Comparison of ENCODE assay signal across 23 mouse cellular contexts in genomic region chr2:144484084-144484483, GRCm38 (mm10). TPM values are rescaled to one million over a fixed set of nuclear protein-coding genes. Genes with fewer than 3 reads are reported as not detected.
DNase-seq lines count a peak whose midpoint lies in the region; ATAC-seq and TF ChIP-seq lines count a peak whose summit lies in the region.
"Had no signal": no experiment of that assay in that cellular context is flagged by ENCODE, and none has a peak within 500 bp of the region (broad histone marks: within the 10 kb centered on the region; RNA-seq: fewer than 3 reads in every experiment).

No protein-coding gene starts in this region.

- peak; percentile 73 for DNase-seq in forebrain, embryonic 14.5 days (ENCODE audit: low spot score)
- DNase-seq in forebrain, embryonic 11.5 days (ENCODE audit: low spot score) = no peak
- DNase-seq in heart, adult 9 months (ENCODE audit: low spot score in 2 of 2) = peak; percentile 16 to 35
- DNase-seq in heart, adult 2 months = no peak
- DNase-seq in lung, postnatal 0 days (ENCODE audit: low spot score) = no peak
- DNase-seq in brain, adult 2 months (ENCODE audit: low read depth, low spot score) = peak; percentile 33
- DNase-seq in thymus, postnatal 4 days = no peak
- DNase-seq: adrenal gland, postnatal 10 days; cerebellum, adult 9-11 months; kidney, adult 2 months; kidney, postnatal 14 days; liver, embryonic 13.5 days; right cerebral cortex, postnatal 4 days; thymus, postnatal 25 days had no signal

- no peaks in the 10 kb centered on the region for H3K27me3 ChIP-seq in forebrain, embryonic 14.5 days (replicated peaks; ENCODE audit: control insufficient read depth, insufficient read depth, low read length)
- H3K27me3 ChIP-seq in forebrain, embryonic 11.5 days (ENCODE audit: control insufficient read depth, insufficient read depth, low read length) = no peaks in the 10 kb centered on the region
- H3K27me3 ChIP-seq in heart, adult 2 months (ENCODE audit: control insufficient read depth, insufficient read depth, low read length) = no peaks in the 10 kb centered on the region
- H3K27me3 ChIP-seq in lung, embryonic 16.5 days (ENCODE audit: control insufficient read depth, insufficient read depth, low read depth, low read length) = no peaks in the 10 kb centered on the region
- H3K27me3 ChIP-seq in lung, postnatal 0 days (replicated peaks; ENCODE audit: insufficient read depth, low read length) = no peaks in the 10 kb centered on the region
- H3K27me3 ChIP-seq: heart, embryonic 15.5 days; hindbrain, embryonic 15.5 days; limb, embryonic 12.5 days; liver, embryonic 13.5 days; lung, embryonic 15.5 days; stomach, embryonic 15.5 days had no signal

- TF ChIP-seq EP300 in heart, adult 2 months (IDR thresholded peaks at IDR 0.05; ENCODE audit: insufficient read depth, low read depth, low read length) = no peak
- TF ChIP-seq EP300 in lung, postnatal 0 days (IDR thresholded peaks at IDR 0.05) = no peak

- WGBS in forebrain, embryonic 14.5 days = 50% methylated on average over 1 of the region's 1 CpGs
- 78% methylated on average over 1 of the region's 1 CpGs for WGBS in forebrain, embryonic 11.5 days
- 41% methylated on average over 1 of the region's 1 CpGs for WGBS in heart, adult 2 months
- WGBS in lung, embryonic 16.5 days = 30% methylated on average over 1 of the region's 1 CpGs
- 41% methylated on average over 1 of the region's 1 CpGs for WGBS in lung, postnatal 0 days

- intact Hi-C loops in heart, adult 2 months (cut with DNase I) = no loop called here

- ATAC-seq in forebrain, embryonic 14.5 days = no peak; the same call in 1 of the 2 replicates
- ATAC-seq in forebrain, embryonic 11.5 days (replicated peaks; ENCODE audit: low FRiP score) = no peak
- ATAC-seq in lung, embryonic 16.5 days (ENCODE audit: low read depth) = 0 out of 2 replicates have a peak, but pooled peaks have one; percentile 15
- ATAC-seq in lung, postnatal 0 days = no peak

- H3K4me1 ChIP-seq in forebrain, embryonic 14.5 days (ENCODE audit: control insufficient read depth, insufficient read depth, low read length) = no peaks in the 10 kb centered on the region
- H3K4me1 ChIP-seq in forebrain, embryonic 11.5 days (replicated peaks; ENCODE audit: control insufficient read depth, insufficient read depth, low read length) = no peaks in the 10 kb centered on the region
- no peaks in the 10 kb centered on the region; the same call in 1 of the 2 replicates for H3K4me1 ChIP-seq in heart, adult 2 months (ENCODE audit: control insufficient read depth, insufficient read depth, low read length)
- no peaks in the 10 kb centered on the region for H3K4me1 ChIP-seq in lung, embryonic 16.5 days (replicated peaks; ENCODE audit: control insufficient read depth, insufficient read depth, low read length)
- no peaks in the 10 kb centered on the region for H3K4me1 ChIP-seq in lung, postnatal 0 days (ENCODE audit: insufficient read depth, low read depth, low read length)
- H3K4me1 ChIP-seq: heart, embryonic 15.5 days; hindbrain, embryonic 15.5 days; liver, embryonic 13.5 days; lung, embryonic 15.5 days had no signal

- no peak overlapping the region for H3K4me2 ChIP-seq in forebrain, embryonic 14.5 days (ENCODE audit: low read length)
- no peak overlapping the region for H3K4me2 ChIP-seq in forebrain, embryonic 11.5 days (ENCODE audit: low read depth, low read length, severe bottlenecking)
- H3K4me2 ChIP-seq in lung, embryonic 16.5 days (ENCODE audit: low read depth, low read length) = no peak overlapping the region
- H3K4me2 ChIP-seq in lung, postnatal 0 days (replicated peaks; ENCODE audit: low read depth, low read length) = no peak overlapping the region
- H3K4me2 ChIP-seq: heart, embryonic 15.5 days; hindbrain, embryonic 15.5 days; limb, embryonic 12.5 days; liver, embryonic 13.5 days; lung, embryonic 15.5 days; midbrain, embryonic 11.5 days; stomach, embryonic 15.5 days had no signal

- no peak overlapping the region for H3K4me3 ChIP-seq in forebrain, embryonic 14.5 days (ENCODE audit: low read depth, low read length)
- H3K4me3 ChIP-seq in forebrain, embryonic 11.5 days (ENCODE audit: low read depth, low read length) = no peak overlapping the region
- no peak overlapping the region for H3K4me3 ChIP-seq in heart, adult 2 months
- no peak overlapping the region for H3K4me3 ChIP-seq in lung, embryonic 16.5 days (ENCODE audit: low read length)
- H3K4me3 ChIP-seq in lung, postnatal 0 days (ENCODE audit: low read depth, low read length) = no peak overlapping the region
- H3K4me3 ChIP-seq: erythroblast, embryonic 14.5 days; heart, embryonic 15.5 days; hindbrain, embryonic 15.5 days; limb, embryonic 12.5 days; liver, embryonic 13.5 days; lung, embryonic 15.5 days; stomach, embryonic 15.5 days had no signal

- TF ChIP-seq POLR2A in heart, adult 2 months (IDR thresholded peaks at IDR 0.05; ENCODE audit: insufficient read depth, low read depth, low read length) = no peak

- H3K9me3 ChIP-seq in forebrain, embryonic 14.5 days (replicated peaks; ENCODE audit: control insufficient read depth, low read length) = no peaks in the 10 kb centered on the region
- no peaks in the 10 kb centered on the region for H3K9me3 ChIP-seq in forebrain, embryonic 11.5 days (ENCODE audit: control insufficient read depth, low read length)
- no peaks in the 10 kb centered on the region for H3K9me3 ChIP-seq in lung, embryonic 16.5 days (ENCODE audit: control insufficient read depth, low read length)
- no peaks in the 10 kb centered on the region for H3K9me3 ChIP-seq in lung, postnatal 0 days (ENCODE audit: low read length)
- H3K9me3 ChIP-seq: heart, embryonic 15.5 days; hindbrain, embryonic 15.5 days; limb, embryonic 12.5 days; lung, embryonic 15.5 days; stomach, embryonic 15.5 days had no signal

- no peaks in the 10 kb centered on the region for H3K79me2 ChIP-seq in heart, adult 2 months (replicated peaks; ENCODE audit: control insufficient read depth, insufficient read depth, low read length)

- no peak for TF ChIP-seq CTCF in heart, adult 2 months (IDR thresholded peaks at IDR 0.05)
- no peak for TF ChIP-seq CTCF in lung, postnatal 0 days (IDR thresholded peaks at IDR 0.05)

- H3K36me3 ChIP-seq in forebrain, embryonic 14.5 days (ENCODE audit: control insufficient read depth, insufficient read depth, low read length) = peaks cover 5% of the 10 kb centered on the region; the same call in 1 of the 2 replicates
- H3K36me3 ChIP-seq in forebrain, embryonic 11.5 days (ENCODE audit: control insufficient read depth, insufficient read depth, low read length) = no peaks in the 10 kb centered on the region
- no peaks in the 10 kb centered on the region for H3K36me3 ChIP-seq in heart, adult 2 months (ENCODE audit: control insufficient read depth, insufficient read depth, low read length)
- no peaks in the 10 kb centered on the region for H3K36me3 ChIP-seq in lung, embryonic 16.5 days (ENCODE audit: control insufficient read depth, insufficient read depth, low read length)
- no peaks in the 10 kb centered on the region for H3K36me3 ChIP-seq in lung, postnatal 0 days (ENCODE audit: insufficient read depth, low read length)
- H3K36me3 ChIP-seq: heart, embryonic 15.5 days; limb, embryonic 12.5 days; liver, embryonic 13.5 days; lung, embryonic 15.5 days; stomach, embryonic 15.5 days had no signal

- H3K27ac ChIP-seq in forebrain, embryonic 14.5 days (ENCODE audit: low read depth, low read length) = no peak overlapping the region
- no peak overlapping the region for H3K27ac ChIP-seq in forebrain, embryonic 11.5 days (ENCODE audit: low read depth, low read length)
- no peak overlapping the region for H3K27ac ChIP-seq in heart, adult 2 months
- no peak overlapping the region for H3K27ac ChIP-seq in lung, embryonic 16.5 days (ENCODE audit: low read length)
- H3K27ac ChIP-seq in lung, postnatal 0 days (ENCODE audit: low read length) = no peak overlapping the region
- H3K27ac ChIP-seq: heart, embryonic 15.5 days; hindbrain, embryonic 15.5 days; limb, embryonic 12.5 days; liver, embryonic 13.5 days; lung, embryonic 15.5 days; stomach, embryonic 15.5 days had no signal

- H3K9ac ChIP-seq in forebrain, embryonic 14.5 days (ENCODE audit: low read length) = no peak overlapping the region
- no peak overlapping the region for H3K9ac ChIP-seq in forebrain, embryonic 11.5 days (ENCODE audit: low read length)
- H3K9ac ChIP-seq in heart, adult 2 months (ENCODE audit: low read depth, low read length) = no peak overlapping the region
- no peak overlapping the region for H3K9ac ChIP-seq in lung, embryonic 16.5 days (ENCODE audit: low read length)
- H3K9ac ChIP-seq in lung, postnatal 0 days (replicated peaks; ENCODE audit: low read depth) = no peak overlapping the region
- H3K9ac ChIP-seq: heart, embryonic 15.5 days; hindbrain, embryonic 15.5 days; limb, embryonic 12.5 days; liver, embryonic 13.5 days; lung, embryonic 15.5 days; stomach, embryonic 15.5 days had no signal

RNA-seq across cellular contexts. Expression of gene Dzank1, which starts 43.1 kb away (rescaled TPM):
- 4.3 and 5.1 TPM in 2 replicates for polyA plus RNA-seq in forebrain, embryonic 14.5 days (2014; fragmentation: Nextera tagmentation; extraction: Ambion mirVana)
- polyA plus RNA-seq in forebrain, embryonic 11.5 days (2014; fragmentation: Nextera tagmentation; extraction: Ambion mirVana) = 1.5 and 3.8 TPM in 2 replicates
- under 1 TPM; 0.63 to 0.66 TPM for total RNA-seq in heart, adult 2 months (2021)
- polyA plus RNA-seq in heart, adult 2 months (2012; rRNA removed) = 0.49 and 0.76 TPM in 2 replicates
- 1.3 and 2.1 TPM in 2 replicates for polyA plus RNA-seq in lung, embryonic 16.5 days (2015; fragmentation: Nextera tagmentation; extraction: Ambion mirVana)
- 1.2 and 1.4 TPM in 2 replicates for polyA plus RNA-seq in lung, postnatal 0 days (2015; fragmentation: Nextera tagmentation; extraction: Ambion mirVana)
- total RNA-seq: megakaryocyte progenitor cell, adult 5-6 weeks had no signal
- polyA plus RNA-seq: erythroblast, embryonic 14.5 days had no signal

RNA-seq across cellular contexts. Expression of gene Polr3f, which starts 43.4 kb away (rescaled TPM):
- 24.4 and 27.5 TPM in 2 replicates for polyA plus RNA-seq in forebrain, embryonic 14.5 days (2014; fragmentation: Nextera tagmentation; extraction: Ambion mirVana)
- 34.2 and 36.9 TPM in 2 replicates for polyA plus RNA-seq in forebrain, embryonic 11.5 days (2014; fragmentation: Nextera tagmentation; extraction: Ambion mirVana)
- 10 to 100 TPM; 10.4 to 12.1 TPM for total RNA-seq in heart, adult 2 months (2021)
- polyA plus RNA-seq in heart, adult 2 months (2012; rRNA removed) = 4.0 and 8.8 TPM in 2 replicates
- polyA plus RNA-seq in lung, embryonic 16.5 days (2015; fragmentation: Nextera tagmentation; extraction: Ambion mirVana) = 25.1 and 25.3 TPM in 2 replicates
- polyA plus RNA-seq in lung, postnatal 0 days (2015; fragmentation: Nextera tagmentation; extraction: Ambion mirVana) = 11.5 and 11.9 TPM in 2 replicates

Comparison
In these comparisons a context has a peak if more than half of its experiments do, and no peak if none do; other contexts are left out.
1. DNase-seq: peak in forebrain, embryonic 14.5 days (single experiment), heart, adult 9 months (2 of 2) and brain, adult 2 months (single experiment); none in forebrain, embryonic 11.5 days (single experiment), heart, adult 2 months (0 of 2), lung, postnatal 0 days (single experiment) and thymus, postnatal 4 days (single experiment).